Mouse (Mus musculus): ENCODE measurements around the gene Cpsf3. TPM values are rescaled to one million over a fixed set of nuclear protein-coding genes. Genes with fewer than 3 reads are reported as not detected.
A peak's percentile ranks its signal among the peaks of the same experiment; 100 is the strongest.

The Cpsf3 gene
- polyA plus RNA-seq, 1 experiment from 2014 or later = 98.1 TPM

DNA sequence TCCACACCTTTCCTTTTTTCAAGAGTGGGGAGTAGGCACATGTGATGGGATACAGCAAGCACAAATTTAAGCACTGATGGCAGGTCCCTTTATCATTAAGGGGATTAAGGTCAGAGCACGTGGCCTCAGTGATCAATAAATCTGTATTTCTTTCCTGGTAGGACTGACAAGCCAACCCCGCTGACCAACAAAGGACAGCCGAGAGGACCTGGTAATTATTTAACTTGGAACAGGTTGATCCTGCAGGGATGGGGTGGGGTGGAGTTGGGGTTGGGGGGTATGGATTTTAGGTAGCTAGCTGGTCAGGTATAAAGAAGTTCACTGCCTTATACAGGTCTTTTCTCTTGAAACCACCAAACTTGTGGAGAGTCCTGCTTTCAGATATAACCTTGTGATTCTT lies 20.2 kb upstream of the Cpsf3 start:
- 0 out of 2 replicates have a peak overlapping the region, but pooled peaks have one; percentile 15 for H3K9ac ChIP-seq (ENCODE audit: low read length)
- no peak overlapping the region for H3K4me3 ChIP-seq (replicated peaks; ENCODE audit: low read length)
- H3K4me2 ChIP-seq (ENCODE audit: low read depth, low read length) = no peak overlapping the region
- H3K4me1 ChIP-seq (ENCODE audit: control insufficient read depth, insufficient read depth, low read length) = 0 out of 2 replicates have a peak, but pooled peaks cover 8% of the 10 kb centered on the region
- no peaks in the 10 kb centered on the region; the same call in 1 of the 2 replicates for H3K36me3 ChIP-seq (ENCODE audit: control insufficient read depth, insufficient read depth, low read length)
- ATAC-seq (ENCODE audit: insufficient read depth, low FRiP score) = no peak
- no peaks in the 10 kb centered on the region for H3K27me3 ChIP-seq (ENCODE audit: control insufficient read depth, insufficient read depth, low read length)
- WGBS = 48% methylated on average over 3 of the region's 3 CpGs
- H3K9me3 ChIP-seq (replicated peaks; ENCODE audit: control insufficient read depth, low read length) = no peaks in the 10 kb centered on the region
- H3K27ac ChIP-seq (ENCODE audit: low read length) = peak overlapping the region; percentile 70; the same call in 1 of the 2 replicates

DNA sequence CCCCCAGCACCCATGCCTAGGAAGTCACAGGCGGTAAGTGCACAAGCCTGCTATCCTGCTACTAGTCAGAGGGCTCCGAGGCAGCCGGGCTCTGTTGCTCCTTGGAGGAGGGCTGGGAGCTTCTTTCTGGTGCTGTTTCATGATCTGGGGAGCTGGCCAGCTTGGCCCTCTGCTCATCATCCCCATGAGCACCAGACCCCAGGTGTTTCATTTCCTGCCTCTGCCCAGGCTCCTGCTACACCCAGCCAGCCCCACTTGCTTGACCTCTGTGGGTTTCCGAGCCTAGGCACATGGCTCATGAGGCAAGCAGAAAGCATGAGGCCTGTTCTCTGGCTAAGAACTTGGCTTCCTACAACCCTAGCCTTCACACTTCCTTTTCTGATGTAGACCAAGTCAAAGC lies 19.7 kb upstream of the Cpsf3 start:
- Histone ChIP-seq H3K27me3 (ENCODE audit: control insufficient read depth, insufficient read depth, low read length) (no peaks in the 10 kb centered on the region), H3K9me3 (replicated peaks; ENCODE audit: control insufficient read depth, low read length) (no peaks in the 10 kb centered on the region), H3K4me3 (replicated peaks; ENCODE audit: low read length) (no peak overlapping the region), H3K36me3 (ENCODE audit: control insufficient read depth, insufficient read depth, low read length) (peaks cover 5% of the 10 kb centered on the region; the same call in 1 of the 2 replicates), H3K4me1 (ENCODE audit: control insufficient read depth, insufficient read depth, low read length) (0 out of 2 replicates have a peak, but pooled peaks cover 8% of the 10 kb centered on the region), H3K9ac (ENCODE audit: low read length) (no peak overlapping the region), H3K27ac (ENCODE audit: low read length) (no peak overlapping the region), H3K4me2 (ENCODE audit: low read depth, low read length) (no peak overlapping the region)
- WGBS = 86% methylated on average over 4 of the region's 4 CpGs
- no peak for ATAC-seq (ENCODE audit: insufficient read depth, low FRiP score)

DNA sequence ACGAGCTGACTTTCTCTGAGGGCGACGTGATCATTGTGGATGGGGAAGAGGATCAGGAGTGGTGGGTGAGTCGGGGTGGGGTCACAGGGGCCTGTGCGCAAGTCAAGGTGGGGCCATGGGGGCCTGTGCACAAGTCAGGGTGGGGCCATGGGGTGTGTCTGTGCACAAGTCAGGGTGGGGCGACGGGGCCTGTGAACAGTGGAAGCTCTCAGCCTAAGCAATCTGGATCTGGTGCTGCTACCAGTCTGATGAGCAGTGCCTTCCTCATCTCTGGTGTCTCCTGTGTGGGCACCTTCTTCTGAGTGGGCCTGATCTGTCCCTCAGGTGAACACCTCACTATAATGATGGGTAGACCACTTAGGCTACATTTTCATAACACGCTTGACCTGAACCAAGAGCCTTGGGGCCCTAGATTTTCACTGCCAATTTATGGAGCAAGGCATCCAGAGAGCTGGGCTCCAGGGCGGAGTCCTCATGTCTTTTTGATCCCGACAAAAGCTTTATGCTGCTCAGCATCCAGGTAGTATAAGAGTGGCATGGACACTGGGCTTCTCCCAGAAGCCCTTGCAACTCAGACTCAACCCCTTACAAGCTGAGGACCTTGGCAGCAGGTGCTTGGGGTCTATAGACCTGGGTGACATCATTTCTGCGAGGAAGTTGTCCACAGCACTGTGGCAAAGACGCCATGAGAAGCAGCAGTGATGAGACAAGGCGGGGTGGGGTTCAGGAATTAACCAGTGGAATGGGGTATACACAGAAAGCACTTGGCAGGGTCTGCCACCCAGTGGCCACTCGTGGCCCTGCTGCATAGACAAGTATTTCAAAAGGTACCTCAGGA lies 19.0 kb upstream of the Cpsf3 start:
- Histone ChIP-seq H3K27me3 (ENCODE audit: control insufficient read depth, insufficient read depth, low read length) (no peaks in the 10 kb centered on the region), H3K4me1 (ENCODE audit: control insufficient read depth, insufficient read depth, low read length) (0 out of 2 replicates have a peak, but pooled peaks cover 8% of the 10 kb centered on the region), H3K27ac (ENCODE audit: low read length) (no peak overlapping the region), H3K9ac (ENCODE audit: low read length) (no peak overlapping the region), H3K9me3 (replicated peaks; ENCODE audit: control insufficient read depth, low read length) (no peaks in the 10 kb centered on the region), H3K4me2 (ENCODE audit: low read depth, low read length) (no peak overlapping the region), H3K36me3 (ENCODE audit: control insufficient read depth, insufficient read depth, low read length) (peaks cover 8% of the 10 kb centered on the region; the same call in 1 of the 2 replicates), H3K4me3 (replicated peaks; ENCODE audit: low read length) (no peak overlapping the region)
- 67% methylated on average over 14 of the region's 14 CpGs for WGBS
- peak; percentile 70; the same call in 1 of the 2 replicates for ATAC-seq (ENCODE audit: insufficient read depth, low FRiP score)

DNA sequence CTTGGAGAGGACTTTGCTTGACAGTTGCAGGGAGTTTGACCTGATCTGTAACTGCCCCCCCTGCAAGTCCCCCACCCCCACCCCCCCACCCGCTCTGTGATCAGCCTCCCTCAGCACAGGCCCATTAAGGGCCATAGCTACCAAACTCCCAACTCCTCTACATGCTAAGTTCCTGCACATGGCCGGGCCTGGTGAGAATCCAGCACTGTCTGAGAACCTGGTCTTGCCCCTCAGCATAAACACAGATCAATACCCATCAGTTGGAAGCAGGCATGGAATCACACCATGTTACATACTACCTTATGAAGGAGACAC lies 18.4 kb upstream of the Cpsf3 start:
- H3K27me3 ChIP-seq (ENCODE audit: control insufficient read depth, insufficient read depth, low read length) = no peaks in the 10 kb centered on the region
- H3K4me2 ChIP-seq (ENCODE audit: low read depth, low read length) = no peak overlapping the region
- H3K36me3 ChIP-seq (ENCODE audit: control insufficient read depth, insufficient read depth, low read length) = peaks cover 14% of the 10 kb centered on the region
- no peak for ATAC-seq (ENCODE audit: insufficient read depth, low FRiP score)
- H3K4me3 ChIP-seq (replicated peaks; ENCODE audit: low read length) = no peak overlapping the region
- 83% methylated on average over 2 of the region's 2 CpGs for WGBS
- no peak overlapping the region for H3K9ac ChIP-seq (ENCODE audit: low read length)
- H3K4me1 ChIP-seq (ENCODE audit: control insufficient read depth, insufficient read depth, low read length) = 0 out of 2 replicates have a peak, but pooled peaks cover 8% of the 10 kb centered on the region
- H3K27ac ChIP-seq (ENCODE audit: low read length) = no peak overlapping the region
- H3K9me3 ChIP-seq (replicated peaks; ENCODE audit: control insufficient read depth, low read length) = no peaks in the 10 kb centered on the region

DNA sequence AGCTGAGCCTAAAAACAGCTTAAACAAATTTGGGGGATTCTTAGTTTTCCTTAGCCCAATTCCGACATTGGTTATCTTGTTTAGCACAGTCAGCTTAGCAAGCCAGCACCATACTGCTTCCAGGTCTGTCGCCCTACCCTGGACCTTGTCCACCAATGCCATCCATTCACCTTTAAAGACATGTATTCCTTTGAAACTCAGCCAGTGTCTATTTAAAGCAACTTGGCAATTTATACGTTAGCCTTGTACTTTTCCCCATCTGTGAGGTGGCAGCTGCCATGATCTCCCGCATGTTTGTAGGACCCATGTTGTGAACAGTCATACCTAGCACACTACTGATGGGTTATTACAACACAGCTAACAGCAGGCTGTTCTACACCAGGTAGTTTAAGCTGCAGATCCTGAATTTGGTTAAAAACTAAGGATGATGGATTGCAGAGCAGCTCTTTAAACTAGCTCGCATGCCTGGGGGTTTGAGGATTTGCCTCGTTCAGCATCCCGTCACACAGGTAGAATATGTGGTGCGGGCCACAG lies 17.0 kb upstream of the Cpsf3 start:
- H3K9me3 ChIP-seq (replicated peaks; ENCODE audit: control insufficient read depth, low read length) = no peaks in the 10 kb centered on the region
- no peak overlapping the region for H3K4me2 ChIP-seq (ENCODE audit: low read depth, low read length)
- H3K27ac ChIP-seq (ENCODE audit: low read length) = no peak overlapping the region
- 85% methylated on average over 8 of the region's 8 CpGs for WGBS
- peaks cover 16% of the 10 kb centered on the region for H3K36me3 ChIP-seq (ENCODE audit: control insufficient read depth, insufficient read depth, low read length)
- no peak for ATAC-seq (ENCODE audit: insufficient read depth, low FRiP score)
- no peaks in the 10 kb centered on the region for H3K27me3 ChIP-seq (ENCODE audit: control insufficient read depth, insufficient read depth, low read length)
- no peak overlapping the region for H3K9ac ChIP-seq (ENCODE audit: low read length)
- H3K4me1 ChIP-seq (ENCODE audit: control insufficient read depth, insufficient read depth, low read length) = 0 out of 2 replicates have a peak, but pooled peaks cover 8% of the 10 kb centered on the region
- H3K4me3 ChIP-seq (replicated peaks; ENCODE audit: low read length) = no peak overlapping the region

DNA sequence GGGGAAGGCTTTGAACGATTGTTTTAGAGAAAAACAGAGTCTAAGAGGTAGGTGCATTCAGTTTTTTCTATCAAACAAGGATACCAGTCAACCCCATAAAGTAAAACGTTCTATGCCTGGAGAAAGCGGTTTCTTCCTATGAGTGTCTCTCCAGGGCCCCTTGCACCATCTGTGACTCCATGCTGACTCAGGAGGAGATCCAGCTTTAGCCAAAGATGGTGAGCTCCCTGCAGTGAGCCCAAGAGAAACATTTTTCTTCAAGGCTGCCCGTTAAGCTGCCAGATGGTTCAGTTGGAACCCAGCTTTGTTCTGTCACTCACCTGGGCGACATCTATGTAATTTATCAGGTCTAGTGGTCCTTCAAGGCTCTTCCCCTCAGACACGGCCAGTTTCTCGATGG lies 10.7 kb upstream of the Cpsf3 start:
- Histone ChIP-seq H3K4me3 (replicated peaks; ENCODE audit: low read length) (no peak overlapping the region), H3K4me1 (ENCODE audit: control insufficient read depth, insufficient read depth, low read length) (no peaks in the 10 kb centered on the region), H3K9ac (ENCODE audit: low read length) (no peak overlapping the region), H3K27me3 (ENCODE audit: control insufficient read depth, insufficient read depth, low read length) (no peaks in the 10 kb centered on the region), H3K36me3 (ENCODE audit: control insufficient read depth, insufficient read depth, low read length) (peaks cover 18% of the 10 kb centered on the region), H3K4me2 (ENCODE audit: low read depth, low read length) (no peak overlapping the region), H3K27ac (ENCODE audit: low read length) (no peak overlapping the region), H3K9me3 (replicated peaks; ENCODE audit: control insufficient read depth, low read length) (no peaks in the 10 kb centered on the region)
- ATAC-seq (ENCODE audit: insufficient read depth, low FRiP score) = no peak
- 80% methylated on average over 7 of the region's 7 CpGs for WGBS

DNA sequence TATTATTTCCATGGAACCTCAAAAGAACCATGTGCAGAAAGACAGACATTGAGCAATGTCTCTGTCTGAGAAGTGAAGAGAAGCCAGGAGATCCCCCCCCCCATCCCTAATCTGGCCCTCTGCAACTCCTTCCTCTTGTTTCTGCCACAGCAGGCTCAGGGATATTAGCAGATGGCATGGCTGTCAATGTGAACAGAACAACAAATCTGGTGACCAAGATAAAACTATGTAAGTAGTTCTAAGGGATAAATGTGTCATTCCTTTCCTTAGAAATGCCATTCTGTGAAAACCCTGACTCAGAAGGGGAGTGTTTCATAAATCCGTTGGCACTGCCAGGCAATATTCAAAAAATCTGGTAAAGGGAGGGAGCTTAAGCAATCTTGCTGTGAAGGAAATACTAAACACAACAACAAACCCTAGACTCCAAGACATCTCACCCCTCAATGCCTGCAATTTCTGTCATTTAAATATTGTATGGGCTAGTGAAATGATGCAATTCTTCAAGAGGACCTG lies 7.8 kb upstream of the Cpsf3 start:
- Histone ChIP-seq H3K27me3 (ENCODE audit: control insufficient read depth, insufficient read depth, low read length) (no peaks in the 10 kb centered on the region), H3K4me1 (ENCODE audit: control insufficient read depth, insufficient read depth, low read length) (no peaks in the 10 kb centered on the region)
- ATAC-seq (ENCODE audit: insufficient read depth, low FRiP score) = no peak

DNA sequence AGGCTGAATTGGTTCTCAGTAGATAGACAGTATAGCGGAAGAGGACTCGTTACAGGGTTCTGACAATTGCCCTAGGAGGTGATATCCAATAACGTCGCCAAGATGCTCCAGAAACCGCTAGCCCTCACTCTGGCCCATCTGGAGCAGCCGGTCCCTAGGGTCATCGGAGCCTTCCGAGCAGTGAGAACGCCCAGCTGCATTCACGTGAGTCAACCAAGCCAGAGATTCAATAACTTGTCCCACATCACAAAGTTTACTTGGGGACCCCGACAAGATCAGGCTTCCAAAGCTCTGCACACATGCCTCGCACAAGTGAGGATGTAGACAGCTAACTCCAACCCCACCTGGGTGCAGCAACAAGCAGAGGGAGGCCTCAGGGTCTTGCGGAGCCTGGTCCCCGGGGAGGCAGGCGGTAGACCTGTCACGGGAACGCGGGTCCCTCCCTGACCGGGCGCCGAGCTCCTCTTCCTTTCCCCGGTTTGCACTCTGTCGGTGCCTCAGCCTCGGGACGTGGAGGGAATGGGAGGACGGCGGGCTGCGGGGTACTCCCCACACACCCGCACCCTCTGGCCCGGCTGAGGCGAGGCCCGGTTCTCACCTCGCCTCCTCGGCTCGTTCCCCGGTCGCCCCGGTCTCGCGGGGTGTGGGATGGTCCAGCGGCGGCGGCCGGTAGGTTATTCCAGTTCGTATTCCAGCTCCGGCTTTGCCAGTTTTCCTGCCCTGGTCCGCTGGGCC lies 484 bp downstream of the Cpsf3 start:
- Histone ChIP-seq H3K4me1 (ENCODE audit: control insufficient read depth, insufficient read depth, low read length) (peaks cover 16% of the 10 kb centered on the region), H3K9ac (ENCODE audit: low read length) (peak overlapping the region; percentile 91), H3K4me3 (replicated peaks; ENCODE audit: low read length) (peak overlapping the region; percentile 97), H3K27ac (ENCODE audit: low read length) (peak overlapping the region; percentile 67), H3K4me2 (ENCODE audit: low read depth, low read length) (peak overlapping the region; percentile 89), H3K36me3 (ENCODE audit: control insufficient read depth, insufficient read depth, low read length) (no peaks in the 10 kb centered on the region), H3K9me3 (replicated peaks; ENCODE audit: control insufficient read depth, low read length) (no peaks in the 10 kb centered on the region), H3K27me3 (ENCODE audit: control insufficient read depth, insufficient read depth, low read length) (no peaks in the 10 kb centered on the region)
- peak; percentile 80 for ATAC-seq (ENCODE audit: insufficient read depth, low FRiP score)
- WGBS = under 1% methylated on average over 47 of the region's 47 CpGs

More for the DNA sequence above, 7.8 kb upstream of the Cpsf3 start:
- Histone ChIP-seq H3K36me3 (ENCODE audit: control insufficient read depth, insufficient read depth, low read length) (peaks cover 2% of the 10 kb centered on the region; the same call in 1 of the 2 replicates), H3K4me2 (ENCODE audit: low read depth, low read length) (no peak overlapping the region), H3K9me3 (replicated peaks; ENCODE audit: control insufficient read depth, low read length) (no peaks in the 10 kb centered on the region), H3K27ac (ENCODE audit: low read length) (no peak overlapping the region), H3K9ac (ENCODE audit: low read length) (no peak overlapping the region), H3K4me3 (replicated peaks; ENCODE audit: low read length) (no peak overlapping the region)
- 84% methylated on average over 1 of the region's 1 CpGs for WGBS

All from stomach, embryonic 16.5 days (tissue).